Mouse (Mus musculus): ENCODE data around the gene Nop58. TPM values are rescaled to one million over a fixed set of nuclear protein-coding genes. Genes with fewer than 3 reads are reported as not detected.
"Not testable (repeated sequence)": the region's sequence is repeated elsewhere in the genome, so short reads cannot be mapped to it uniquely, and the experiment has no call there.

Nop58 gene
- total RNA-seq, 2 experiments from 2014 or later = 77.7 to 96.0 TPM

DNA sequence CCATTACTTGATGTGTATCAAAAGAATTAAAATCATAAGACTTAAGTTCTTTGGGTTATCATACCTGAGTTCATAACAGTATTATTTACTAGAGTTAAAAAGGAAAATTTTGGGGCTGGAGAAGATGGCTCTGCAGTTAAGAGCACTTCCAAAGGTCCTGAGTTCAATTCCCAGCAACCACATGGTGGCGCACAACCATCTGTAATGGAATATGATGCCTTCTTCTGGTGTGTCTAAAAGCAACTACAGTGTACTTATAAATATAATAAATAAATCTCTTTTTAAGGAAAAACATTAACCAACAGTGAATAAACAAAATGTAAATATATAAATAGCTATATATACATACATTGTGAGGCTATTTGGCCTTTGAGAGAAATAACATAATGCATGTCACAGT is 17.0 kb downstream of the Nop58 start:
- no peak for DNase-seq (ENCODE audit: low spot score in 2 of 2)

DNA sequence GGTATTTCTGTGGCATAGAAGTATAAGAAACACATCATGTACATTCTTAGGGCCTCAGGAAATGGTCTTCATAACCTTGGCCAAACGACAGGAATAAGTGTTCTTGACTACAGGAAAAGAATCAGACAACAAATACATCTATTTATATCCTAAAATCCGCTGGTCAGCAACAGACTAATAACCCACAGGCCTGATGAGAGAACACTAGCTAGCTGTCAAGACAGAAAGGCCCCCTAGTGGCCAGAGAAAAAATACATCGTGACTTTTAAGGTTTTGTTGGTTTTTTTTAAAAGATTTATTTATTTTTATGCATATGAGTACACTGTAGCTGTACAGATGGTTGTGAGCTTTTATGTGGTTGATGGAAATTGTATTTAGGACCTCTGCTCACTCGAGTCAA is 35.1 kb downstream of the Nop58 start:
- DNase-seq (ENCODE audit: low spot score in 2 of 2) = no peak

DNA sequence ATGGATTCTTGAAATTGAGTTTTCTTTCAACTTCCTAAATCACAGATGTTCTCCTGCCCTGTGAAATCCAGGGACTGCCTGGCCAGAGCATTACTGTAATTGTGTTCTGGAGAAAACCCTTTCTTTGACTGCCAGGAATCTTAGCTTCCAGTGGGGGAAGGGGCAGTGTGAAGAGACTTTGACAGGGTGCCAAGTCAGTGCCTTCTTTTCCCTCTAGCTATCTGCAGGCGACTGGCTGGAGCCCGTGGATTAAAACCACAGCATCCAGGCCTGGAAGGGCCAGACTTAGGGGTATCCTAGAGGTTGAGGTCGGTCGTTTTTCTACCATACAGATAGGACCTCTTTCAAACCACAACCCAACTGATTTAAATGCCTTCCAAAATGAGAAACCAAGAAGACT is 40.9 kb downstream of the Nop58 start:
- DNase-seq (ENCODE audit: low spot score in 2 of 2) = no peak

DNA sequence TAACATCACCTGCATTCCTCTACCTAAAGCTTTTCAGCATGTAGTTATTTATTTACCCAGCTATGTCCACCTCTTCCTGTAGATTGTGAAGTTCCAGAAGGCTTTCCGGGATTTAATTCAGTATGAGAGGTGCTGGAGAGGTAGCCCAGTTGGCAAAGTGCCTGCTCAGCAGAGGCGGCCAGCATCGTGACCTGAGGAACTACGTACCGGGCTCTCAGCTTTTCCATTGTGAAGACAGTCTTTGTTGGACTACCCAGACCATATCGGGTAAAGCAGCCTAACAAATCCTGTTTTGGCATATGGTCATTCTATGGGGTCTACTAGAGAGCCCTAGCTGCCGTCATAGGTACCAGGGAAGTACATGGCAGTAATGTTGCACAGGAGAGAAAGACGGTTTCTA is 45.3 kb downstream of the Nop58 start:
- no peak for DNase-seq (ENCODE audit: low spot score in 2 of 2)

DNA sequence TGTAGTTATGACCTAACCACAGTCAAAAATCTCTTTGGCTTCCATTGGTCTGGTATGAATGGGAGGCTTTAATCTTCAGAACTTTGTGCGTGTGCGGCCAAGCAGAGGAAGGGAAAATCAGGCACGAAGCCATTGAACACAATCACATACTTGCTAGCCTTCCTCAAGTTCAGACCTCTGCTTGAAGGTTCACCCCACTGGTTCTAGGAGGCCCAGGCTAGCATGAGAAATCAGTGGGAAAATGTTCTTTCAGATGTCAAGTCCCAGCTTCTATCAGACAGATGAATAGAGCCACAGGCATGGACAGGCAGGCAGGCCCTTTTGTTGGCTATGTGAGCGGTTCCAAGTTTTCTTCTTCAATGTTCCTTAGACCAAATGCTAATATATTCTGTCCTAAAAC is 46.0 kb downstream of the Nop58 start:
- DNase-seq (ENCODE audit: low spot score in 2 of 2) = no peak

DNA sequence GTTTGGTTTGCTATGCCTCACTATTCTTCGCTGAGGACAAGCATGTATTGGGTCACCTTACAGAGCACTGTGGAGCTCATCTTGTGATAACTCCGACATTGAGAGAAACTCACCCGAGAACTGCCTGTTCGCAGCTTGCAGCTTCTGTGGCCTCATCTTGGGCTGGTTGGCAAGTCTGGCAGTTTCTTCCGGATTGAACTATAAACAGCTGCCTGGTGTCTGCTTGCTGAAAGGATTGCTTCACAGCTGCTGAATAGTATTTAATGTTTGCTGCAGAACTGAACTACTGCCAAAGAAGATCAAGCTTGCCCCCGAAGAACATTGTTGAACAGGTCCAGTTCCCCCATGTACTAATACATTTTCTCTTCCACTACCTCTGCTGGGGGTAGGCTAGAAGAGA is 49.3 kb downstream of the Nop58 start:
- no peak for DNase-seq (ENCODE audit: low spot score in 2 of 2)

DNA sequence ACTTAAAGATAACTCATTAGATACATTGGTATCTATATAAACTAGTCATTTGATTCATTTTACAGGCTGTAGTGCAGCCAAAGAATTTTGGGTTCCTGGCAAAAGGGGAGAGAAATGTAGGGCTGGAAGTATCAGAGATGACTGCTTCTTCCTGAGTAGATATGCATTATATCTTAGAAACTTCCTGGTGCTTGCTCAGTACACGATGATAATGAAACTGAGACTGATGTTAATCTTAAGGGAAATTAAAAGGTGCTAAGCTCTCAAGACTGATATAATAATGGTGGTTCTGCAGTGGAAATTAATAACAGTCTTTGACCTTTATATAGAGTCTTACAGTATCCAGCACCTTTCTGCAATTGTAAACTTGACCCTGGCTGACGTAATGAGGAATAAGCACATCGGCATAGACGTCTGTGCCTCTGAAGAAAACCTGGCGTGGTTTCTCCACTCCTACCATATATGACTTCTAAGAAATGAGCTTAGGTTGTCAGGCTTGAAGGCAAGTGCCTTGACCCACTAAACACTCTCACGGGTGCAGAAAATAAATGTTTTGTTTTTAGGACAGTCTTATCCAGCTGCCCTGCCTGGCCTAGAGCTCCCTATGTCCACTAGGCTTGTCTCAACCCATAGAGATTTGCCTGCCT is 54.1 kb downstream of the Nop58 start:
- no peak for DNase-seq (ENCODE audit: low spot score in 2 of 2)

DNA sequence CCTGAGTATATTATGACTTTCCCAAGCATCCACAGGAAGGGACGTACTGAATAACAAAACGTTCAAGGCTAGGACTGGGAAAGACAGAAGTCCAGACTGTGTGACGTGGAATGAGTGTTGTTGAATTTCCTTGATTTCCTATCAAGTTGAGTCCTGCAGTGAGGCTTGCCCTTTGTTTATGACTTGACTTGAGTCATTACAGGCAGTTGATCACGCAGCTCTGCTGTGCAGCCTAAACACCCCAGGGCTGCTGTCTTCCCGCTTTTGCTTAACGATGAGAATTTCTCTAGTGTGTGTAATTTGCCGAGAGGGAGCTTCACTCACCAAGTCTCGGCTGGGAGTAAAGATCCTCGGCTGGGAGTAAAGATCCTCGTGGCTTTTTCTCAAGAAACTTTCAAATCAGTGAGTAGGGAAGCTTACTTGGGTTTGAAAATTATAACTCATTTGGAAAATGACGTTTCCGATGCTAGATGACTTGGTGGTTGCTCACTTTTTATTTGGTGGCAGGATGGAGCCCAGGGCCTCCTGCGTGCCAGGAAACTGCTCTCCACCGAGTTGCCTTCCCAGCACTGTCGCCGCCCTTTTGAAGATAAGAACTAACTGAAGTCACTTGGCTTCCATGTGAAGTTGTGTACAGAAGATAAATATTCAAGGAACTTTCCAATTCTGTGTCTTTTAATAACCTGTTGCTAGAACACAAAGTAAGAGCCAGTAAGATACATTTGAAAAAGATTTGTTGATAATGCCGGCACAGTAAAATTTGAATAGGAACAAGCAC is 55.0 kb downstream of the Nop58 start:
- DNase-seq (ENCODE audit: low spot score in 2 of 2) = no peak

DNA sequence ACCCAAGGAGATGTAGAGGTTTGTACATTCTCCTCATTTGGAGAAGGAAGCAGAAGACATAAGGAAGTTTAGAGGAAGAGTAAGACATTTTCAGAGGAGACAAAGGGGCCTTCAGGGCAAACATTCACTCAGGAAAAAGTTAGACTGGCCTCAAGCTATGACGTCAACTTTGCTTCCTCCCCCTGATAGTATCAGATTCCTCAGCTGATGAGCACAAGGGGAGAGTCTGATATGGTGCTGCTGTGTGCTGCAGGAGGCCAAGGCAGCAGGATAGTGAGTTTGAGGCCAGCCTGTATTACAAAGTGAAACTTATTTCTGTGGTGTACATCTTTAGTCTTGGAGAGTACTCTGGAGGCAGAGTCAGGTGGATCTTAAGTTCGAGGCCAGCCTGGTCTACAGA is 64.3 kb downstream of the Nop58 start:
- no peak for DNase-seq (ENCODE audit: low spot score in 2 of 2)

DNA sequence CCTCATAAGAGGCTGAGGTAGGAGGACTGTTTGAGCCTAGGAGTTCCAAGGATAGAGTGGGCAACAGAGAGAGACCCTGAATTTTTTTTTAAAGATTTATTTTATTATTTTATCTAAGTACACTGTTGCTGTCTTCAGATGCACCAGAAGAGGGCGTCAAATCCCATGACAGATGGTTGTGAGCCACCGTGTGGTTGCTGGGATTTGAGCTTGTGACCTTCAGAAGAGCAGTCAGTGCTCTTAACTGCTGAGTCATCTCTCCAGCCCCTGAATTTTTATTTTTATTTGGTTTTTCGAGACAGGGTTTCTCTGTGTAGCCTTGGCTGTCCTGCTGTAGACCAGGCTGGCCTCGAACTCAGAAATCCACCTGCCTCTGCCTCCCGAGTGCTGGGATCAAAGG is 65.0 kb downstream of the Nop58 start:
- not testable (repeated sequence) for DNase-seq (ENCODE audit: low spot score in 2 of 2)

DNA sequence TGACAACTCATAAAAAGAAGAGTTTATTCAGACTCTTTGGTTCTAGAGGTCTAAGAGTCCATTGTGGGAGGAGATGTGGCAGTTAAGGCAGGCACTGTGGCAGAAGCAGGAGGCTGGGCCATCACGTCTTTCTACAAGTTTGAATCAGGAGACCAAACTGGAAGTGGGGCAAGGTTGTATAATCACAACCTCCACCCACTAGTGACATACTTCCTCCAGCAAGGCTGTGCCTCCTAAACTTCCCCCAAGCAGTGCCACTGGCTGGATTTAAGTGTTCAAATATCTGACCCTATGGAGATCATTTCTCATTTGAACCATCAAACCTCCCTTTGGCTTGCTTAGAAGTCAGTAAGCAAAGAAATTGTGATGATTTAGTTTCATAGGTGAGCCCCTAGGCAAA is 70.5 kb downstream of the Nop58 start:
- DNase-seq (ENCODE audit: low spot score in 2 of 2) = no peak

DNA sequence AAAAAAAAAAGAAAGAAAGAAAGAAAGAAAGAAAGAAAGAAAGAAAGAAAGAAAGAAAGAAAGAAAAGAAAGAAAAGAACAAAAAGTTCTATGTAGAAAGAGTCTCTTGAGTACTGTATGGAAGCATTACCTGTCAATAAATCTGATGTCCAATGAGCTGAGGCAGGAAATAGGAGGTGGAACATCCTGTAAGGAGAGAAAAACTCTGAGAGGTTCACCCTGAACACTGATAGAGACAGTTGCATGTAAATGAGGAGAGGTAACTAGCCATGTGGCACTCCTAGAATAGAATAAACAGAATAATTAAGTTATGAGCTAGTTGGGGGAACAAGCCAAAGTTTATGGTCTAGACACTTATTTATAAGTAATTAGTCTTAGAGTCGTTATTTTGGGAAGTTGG is 73.6 kb downstream of the Nop58 start:
- DNase-seq (ENCODE audit: low spot score in 2 of 2) = no peak

DNA sequence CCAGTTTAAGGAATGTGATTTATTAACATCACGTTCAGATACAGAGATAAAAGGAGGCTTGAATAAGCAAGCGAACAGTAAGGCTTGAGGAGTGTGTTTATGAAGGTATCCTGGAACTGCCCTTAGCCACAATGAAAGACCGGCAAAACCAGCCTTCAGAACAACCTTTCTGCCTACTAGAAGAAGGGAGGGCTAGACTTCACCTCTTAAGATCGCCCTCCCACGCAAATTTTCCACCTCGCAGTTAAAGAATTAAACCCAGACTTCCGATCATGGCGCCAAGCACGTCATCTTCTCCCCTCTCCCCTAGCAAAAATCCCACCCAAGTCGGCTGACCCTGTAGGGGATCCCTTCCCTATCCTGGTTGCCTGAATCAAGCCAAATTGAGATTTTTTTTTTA is 77.4 kb downstream of the Nop58 start:
- peak; percentile 10 to 21 for DNase-seq (ENCODE audit: low spot score in 2 of 2)

DNA sequence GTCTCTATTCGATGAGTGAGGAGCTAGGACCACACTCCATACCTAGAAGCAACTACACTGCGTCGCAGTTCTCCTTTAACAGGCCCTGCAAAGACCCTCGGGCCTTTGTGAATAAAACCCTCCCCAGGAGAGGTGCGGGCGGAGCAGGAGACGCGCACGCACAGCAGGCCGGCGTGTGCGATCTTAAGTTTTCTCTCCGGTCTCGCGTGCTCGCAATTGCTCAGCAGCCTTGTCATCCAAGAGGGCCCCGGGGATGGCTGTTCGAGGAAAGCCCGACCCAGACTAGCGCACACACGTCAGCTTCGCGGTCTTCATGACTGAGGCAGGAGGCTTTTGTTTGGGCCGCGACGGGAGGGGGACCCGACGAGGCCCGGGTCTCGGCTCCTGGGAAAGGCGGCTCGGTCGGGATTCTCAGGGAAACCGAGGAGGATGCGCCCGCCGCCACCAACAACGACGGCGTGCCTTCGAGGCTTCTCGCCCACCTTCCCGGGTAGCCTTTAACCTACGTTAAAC is 77.9 kb downstream of the Nop58 start:
- DNase-seq (ENCODE audit: low spot score in 2 of 2) = peak; percentile 35 to 66

DNA sequence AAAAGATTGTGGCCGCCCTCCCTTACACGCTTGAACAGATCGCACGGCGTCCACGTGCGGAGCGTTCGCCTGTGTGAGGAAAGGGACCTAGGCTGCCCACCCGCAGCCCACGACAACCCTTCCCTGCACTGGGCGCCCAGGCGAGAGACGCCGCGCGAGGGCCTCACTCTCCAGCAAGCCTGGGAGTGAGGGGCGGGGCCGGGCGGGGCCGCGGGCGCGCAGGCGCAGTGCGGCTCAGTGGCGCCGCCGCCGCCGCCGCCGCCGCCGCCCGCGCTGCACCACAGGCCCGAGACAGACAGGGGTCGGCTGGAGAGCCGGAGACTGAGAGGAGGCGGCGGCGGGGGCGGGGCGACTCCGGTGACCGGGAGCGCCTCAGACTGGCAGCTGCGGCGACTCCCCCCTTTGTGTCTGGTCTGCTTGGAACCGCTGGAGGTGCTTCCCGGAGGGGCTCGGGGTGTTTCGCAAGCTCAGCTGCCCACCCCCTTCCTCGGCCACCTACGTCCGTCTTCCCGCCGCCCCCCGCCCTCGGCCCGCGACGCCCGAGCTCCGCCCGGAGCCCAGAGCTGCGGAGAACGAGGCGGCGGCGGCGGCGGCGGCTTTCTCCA is 78.5 kb downstream of the Nop58 start, which contains the start of gene Bmpr2:
TSS of gene Bmpr2 (plus strand) at position 237 of the 605 bp plus-strand sequence.
- DNase-seq (ENCODE audit: low spot score in 2 of 2) = peak; percentile 85 to 90

DNA sequence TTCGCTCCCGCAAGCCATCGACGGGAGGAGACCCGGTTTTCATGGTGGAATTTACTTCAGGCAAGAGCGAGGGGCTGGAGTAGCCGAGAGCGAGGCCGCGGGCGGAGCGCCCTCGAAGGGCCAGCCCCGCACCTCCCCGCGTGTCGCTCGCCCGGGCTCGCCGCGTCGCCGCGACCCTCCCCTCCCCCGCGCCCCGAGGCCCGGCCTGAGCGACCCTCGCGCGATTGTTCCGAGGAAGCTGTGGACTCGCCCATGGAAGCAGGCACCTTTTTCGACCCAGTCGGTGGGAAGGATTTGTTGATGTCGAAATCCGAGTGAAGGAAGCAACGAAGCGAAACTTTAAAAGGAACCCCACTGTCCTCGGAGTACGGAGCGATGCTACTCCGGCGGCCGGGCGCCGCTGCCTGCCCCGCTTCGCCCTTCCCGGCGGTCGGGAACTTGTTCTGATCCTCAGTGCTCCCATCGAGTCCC is 79.0 kb downstream of the Nop58 start:
- peak; percentile 30 to 66 for DNase-seq (ENCODE audit: low spot score in 2 of 2)

DNA sequence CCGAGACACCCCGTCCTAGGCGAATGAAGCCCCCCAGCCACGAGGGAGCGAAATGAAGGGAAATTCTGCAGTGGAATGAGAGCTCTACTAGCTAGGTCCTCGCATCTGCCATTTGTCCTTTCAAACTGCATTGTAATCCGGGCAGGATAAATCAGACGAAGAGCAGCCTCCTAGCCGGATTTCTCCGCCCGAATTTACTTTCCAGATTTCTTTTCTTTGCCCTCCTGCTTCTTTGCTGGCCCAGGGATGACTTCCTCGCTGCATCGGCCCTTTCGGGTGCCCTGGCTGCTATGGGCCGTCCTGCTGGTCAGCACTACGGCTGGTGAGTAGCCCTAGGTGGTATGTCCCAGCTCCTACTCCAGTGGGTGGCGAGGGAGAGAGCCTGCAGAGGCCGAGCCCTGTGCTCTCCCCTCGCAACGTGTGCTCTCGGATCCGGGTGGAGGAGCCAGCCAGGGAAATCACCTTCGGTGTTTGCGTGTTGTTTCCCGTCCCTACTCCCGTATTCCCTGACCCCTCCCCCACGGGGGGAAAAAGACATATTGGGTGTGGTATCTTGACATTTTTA is 79.7 kb downstream of the Nop58 start:
- peak; percentile 16 to 44 for DNase-seq (ENCODE audit: low spot score in 2 of 2)

DNA sequence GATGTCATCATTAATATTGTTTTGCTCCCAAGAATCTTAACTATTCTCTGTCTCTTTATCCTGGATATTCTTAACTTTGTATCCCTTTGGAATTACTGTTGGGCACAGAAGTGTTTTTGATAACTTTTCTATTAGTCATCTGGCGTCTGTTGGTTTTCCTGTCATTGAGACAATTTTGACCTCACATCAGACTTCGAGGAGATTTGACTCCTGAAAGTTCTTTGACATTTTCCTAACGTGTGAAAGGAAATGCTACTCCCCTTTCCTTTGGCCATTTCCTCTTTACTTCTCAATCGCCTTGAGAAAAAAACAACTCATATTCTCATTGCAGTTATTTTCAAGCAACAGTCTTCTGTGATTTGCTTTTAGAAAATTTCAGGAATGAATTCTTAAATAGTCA is 80.5 kb downstream of the Nop58 start:
- no peak for DNase-seq (ENCODE audit: low spot score in 2 of 2)

DNA sequence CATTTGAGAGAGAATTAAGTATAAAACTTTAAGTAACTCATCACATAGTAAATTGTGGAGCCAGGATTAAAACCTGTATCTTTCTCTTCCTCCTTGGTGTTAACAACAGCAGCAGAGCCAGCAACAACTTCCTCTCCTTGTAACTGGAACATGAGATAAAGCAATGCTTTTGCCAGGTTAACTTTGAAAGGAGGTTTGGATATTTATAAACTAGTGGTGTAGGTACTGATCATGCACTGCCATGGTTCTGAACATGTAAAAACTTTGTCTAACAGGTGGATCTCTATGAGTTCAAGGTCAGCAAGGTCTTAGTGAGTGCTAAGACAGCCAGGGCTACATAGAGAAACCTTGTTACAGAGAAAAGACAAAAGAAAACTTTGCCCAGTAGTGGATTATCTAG is 81.9 kb downstream of the Nop58 start:
- no peak for DNase-seq (ENCODE audit: low spot score in 2 of 2)

All from gastrocnemius, postnatal 4 days (tissue).